Mouse (Mus musculus): ENCODE measurements around the gene Zfp329. TPM values are rescaled to one million over a fixed set of nuclear protein-coding genes. Genes with fewer than 3 reads are reported as not detected.

The Zfp329 gene
- polyA plus RNA-seq, 1 experiment from 2014 or later = 19.8 TPM

GRCm38 (mm10) chr7:12774111-12774510 lies 44.5 kb downstream of the Zfp329 start:
- Histone ChIP-seq H3K9ac (ENCODE audit: low read depth, low read length) (no peak overlapping the region), H3K4me1 (ENCODE audit: control insufficient read depth, insufficient read depth, low read length) (no peaks in the 10 kb centered on the region), H3K4me3 (ENCODE audit: low read length) (no peak overlapping the region), H3K36me3 (ENCODE audit: control insufficient read depth, insufficient read depth, low read length) (peaks cover 16% of the 10 kb centered on the region), H3K4me2 (replicated peaks; ENCODE audit: low read depth, low read length) (no peak overlapping the region), H3K27ac (ENCODE audit: low read depth, low read length) (no peak overlapping the region), H3K9me3 (ENCODE audit: control insufficient read depth, low read length) (no peaks in the 10 kb centered on the region), H3K27me3 (ENCODE audit: control insufficient read depth, insufficient read depth, low read length) (no peaks in the 10 kb centered on the region)
- 95% methylated on average over 9 of the region's 9 CpGs for WGBS
- ATAC-seq (ENCODE audit: low FRiP score, low TSS enrichment) = no peak

Other genes starting within 250 kb of the Zfp329 start
- gene Vmn2r53, start 210.1 kb downstream of the Zfp329 start, polyA plus RNA-seq (2014; fragmentation: Nextera tagmentation; extraction: Ambion mirVana) = 0.01 TPM in 2 replicates
- gene Vmn2r54, start 178.5 kb downstream of the Zfp329 start, polyA plus RNA-seq (2014; fragmentation: Nextera tagmentation; extraction: Ambion mirVana) = not detected in 2 replicates
- gene Vmn2r55, start 133.9 kb downstream of the Zfp329 start, polyA plus RNA-seq (2014; fragmentation: Nextera tagmentation; extraction: Ambion mirVana) = not detected in 2 replicates
- not detected in 2 replicates for gene Vmn2r56, start 83.9 kb downstream of the Zfp329 start, polyA plus RNA-seq (2014; fragmentation: Nextera tagmentation; extraction: Ambion mirVana)
- 6.1 and 9.3 TPM in 2 replicates for gene Zscan18, start 15.2 kb downstream of the Zfp329 start, polyA plus RNA-seq (2014; fragmentation: Nextera tagmentation; extraction: Ambion mirVana)
- gene Zfp110, start 15.9 kb upstream of the Zfp329 start, polyA plus RNA-seq (2014; fragmentation: Nextera tagmentation; extraction: Ambion mirVana) = 20.9 and 33.2 TPM in 2 replicates
- gene Zfp128, start 62.3 kb upstream of the Zfp329 start, polyA plus RNA-seq (2014; fragmentation: Nextera tagmentation; extraction: Ambion mirVana) = 4.0 and 4.5 TPM in 2 replicates
- 17.7 and 22.1 TPM in 2 replicates for gene Zscan22, start 79.0 kb upstream of the Zfp329 start, polyA plus RNA-seq (2014; fragmentation: Nextera tagmentation; extraction: Ambion mirVana)
- gene Rps5, start 103.4 kb upstream of the Zfp329 start, polyA plus RNA-seq (2014; fragmentation: Nextera tagmentation; extraction: Ambion mirVana) = 1,360 and 1,560 TPM in 2 replicates
- gene Rnf225, start 108.6 kb upstream of the Zfp329 start, polyA plus RNA-seq (2014; fragmentation: Nextera tagmentation; extraction: Ambion mirVana) = 0.47 and 0.76 TPM in 2 replicates
- 6.9 and 9.3 TPM in 2 replicates for gene Zfp324, start 147.0 kb upstream of the Zfp329 start, polyA plus RNA-seq (2014; fragmentation: Nextera tagmentation; extraction: Ambion mirVana)
- 6.2 and 10.7 TPM in 2 replicates for gene Zfp446, start 159.0 kb upstream of the Zfp329 start, polyA plus RNA-seq (2014; fragmentation: Nextera tagmentation; extraction: Ambion mirVana)
- not detected in 2 replicates for gene Slc27a5, start 179.3 kb upstream of the Zfp329 start, polyA plus RNA-seq (2014; fragmentation: Nextera tagmentation; extraction: Ambion mirVana)
- 433 and 514 TPM in 2 replicates for gene Trim28, start 180.3 kb upstream of the Zfp329 start, polyA plus RNA-seq (2014; fragmentation: Nextera tagmentation; extraction: Ambion mirVana)
- 19.8 and 29.6 TPM in 2 replicates for gene Zbtb45, start 191.2 kb upstream of the Zfp329 start, polyA plus RNA-seq (2014; fragmentation: Nextera tagmentation; extraction: Ambion mirVana)
- 148 and 165 TPM in 2 replicates for gene Chmp2a, start 215.9 kb upstream of the Zfp329 start, polyA plus RNA-seq (2014; fragmentation: Nextera tagmentation; extraction: Ambion mirVana)
- 156 and 199 TPM in 2 replicates for gene Ube2m, start 219.4 kb upstream of the Zfp329 start, polyA plus RNA-seq (2014; fragmentation: Nextera tagmentation; extraction: Ambion mirVana)
- 2.4 and 3.2 TPM in 2 replicates for gene Mzf1, start 235.9 kb upstream of the Zfp329 start, polyA plus RNA-seq (2014; fragmentation: Nextera tagmentation; extraction: Ambion mirVana)